Mouse (Mus musculus) bone marrow macrophage, adult 2 months (primary cell): ENCODE measurements at regions not wholly inside any gene's neighbourhood (a gene's known extent, or its start where the extent isn't known, plus 50 kb on each side); places are given as distances from the start of the nearest gene placed in this dataset.

Source experiments
- CTCF ChIP-seq: IDR thresholded peaks from 2 replicates; pipeline ENCODE4 v1.5.1; 2012; ENCODE audit warnings: low read depth, mild to moderate bottlenecking, low read length, moderate library complexity
- POLR2A ChIP-seq: IDR thresholded peaks from 2 replicates; pipeline ENCODE4 v1.6.1; 2012; ENCODE audit warnings: mild to moderate bottlenecking, low read depth, low read length, borderline replicate concordance

DNA sequence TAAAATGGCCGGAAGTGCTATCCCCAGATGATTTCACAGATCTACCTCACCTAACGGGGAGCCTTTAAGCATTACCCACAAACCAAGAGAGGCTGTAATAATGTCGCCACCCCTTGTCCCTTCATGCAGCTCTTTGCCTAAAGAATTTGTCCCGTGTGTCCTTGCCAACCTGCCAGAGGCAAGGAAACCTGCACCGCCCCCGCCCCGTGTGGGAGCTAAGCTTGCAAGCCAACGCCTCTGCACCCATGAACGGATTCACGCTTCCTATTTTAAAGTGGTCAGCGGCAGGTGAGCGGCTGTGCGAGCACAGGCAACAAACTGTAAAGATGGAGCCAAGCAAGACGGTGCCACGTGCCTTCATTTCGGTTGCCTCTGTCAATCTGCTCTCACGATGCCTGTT, 63.1 kb downstream of the Gm11011 start:
- TF ChIP-seq CTCF: no peak
- no peak for TF ChIP-seq POLR2A
